Mouse (Mus musculus) kidney, adult 18-20 months (tissue): ENCODE measurements around the gene Hpd.
"Not testable (repeated sequence)": the region's sequence is repeated elsewhere in the genome, so short reads cannot be mapped to it uniquely, and the experiment has no call there.

Experiments
- DNase-seq: peaks from one replicate; pipeline ENCODE4 v3.0.0; 2021

Hpd gene

DNA sequence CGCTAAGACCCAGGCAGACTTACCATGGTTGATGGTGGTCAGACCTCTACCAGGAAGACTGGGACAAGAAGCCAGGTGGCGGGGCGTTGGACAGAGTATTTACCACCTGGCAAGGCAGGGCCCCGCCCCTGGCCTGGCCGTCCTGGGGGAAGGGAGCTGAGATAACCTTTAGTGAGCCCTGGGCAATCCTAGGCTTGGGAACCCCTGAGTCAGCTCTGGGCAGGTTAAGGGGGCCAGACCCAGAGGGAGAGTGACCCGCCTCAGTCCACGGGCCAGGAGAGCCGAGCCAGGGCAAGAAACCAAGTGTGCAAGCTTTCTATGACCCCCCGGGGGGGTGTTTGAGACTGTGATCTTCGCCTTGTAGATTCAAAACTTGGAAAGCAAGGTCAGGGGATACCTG is at the start of gene Hpd:
TSS of gene Hpd (minus strand) at position 77 of the 400 bp plus-strand sequence.
- peak; percentile 63 for DNase-seq

DNA sequence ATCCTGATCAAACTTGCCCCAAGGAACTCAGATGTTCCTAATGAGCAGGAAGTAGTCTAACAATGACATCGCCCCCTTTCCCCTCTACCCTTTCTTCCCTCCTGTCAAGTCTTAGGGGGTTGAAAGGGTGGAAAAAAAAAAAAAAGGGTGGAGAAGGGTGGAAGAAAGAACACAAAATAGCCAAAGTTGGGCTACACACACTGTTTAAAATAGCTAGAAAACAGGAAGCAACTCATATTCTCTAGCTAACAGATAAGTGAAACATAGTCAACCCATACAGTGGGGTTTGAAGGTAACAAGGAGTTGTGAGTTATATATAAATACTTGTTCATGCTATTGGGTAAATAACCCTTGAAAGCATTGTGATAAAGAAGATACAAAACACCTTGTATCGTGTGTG is 49.7 kb upstream of the Hpd start:
- DNase-seq, result no peak

DNA sequence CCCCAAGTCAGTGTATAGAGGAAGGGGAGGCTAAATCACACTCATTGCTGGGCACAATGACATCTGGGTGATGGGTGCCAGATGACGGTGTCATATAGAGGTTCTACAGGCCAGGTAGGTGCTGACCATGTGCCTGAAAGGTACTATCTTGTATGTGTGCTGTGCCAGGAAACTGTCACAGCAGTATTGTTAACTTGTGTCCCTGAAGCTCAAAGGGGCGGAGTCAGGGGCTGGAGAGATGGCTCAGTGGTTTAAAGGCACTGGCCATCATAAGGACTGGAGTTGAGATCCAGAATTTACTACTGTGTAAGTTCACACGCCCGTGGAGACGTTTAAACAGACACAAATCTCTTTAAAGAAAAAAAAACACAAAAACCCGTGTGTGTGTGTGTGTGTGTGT is 46.8 kb upstream of the Hpd start:
- no peak for DNase-seq

DNA sequence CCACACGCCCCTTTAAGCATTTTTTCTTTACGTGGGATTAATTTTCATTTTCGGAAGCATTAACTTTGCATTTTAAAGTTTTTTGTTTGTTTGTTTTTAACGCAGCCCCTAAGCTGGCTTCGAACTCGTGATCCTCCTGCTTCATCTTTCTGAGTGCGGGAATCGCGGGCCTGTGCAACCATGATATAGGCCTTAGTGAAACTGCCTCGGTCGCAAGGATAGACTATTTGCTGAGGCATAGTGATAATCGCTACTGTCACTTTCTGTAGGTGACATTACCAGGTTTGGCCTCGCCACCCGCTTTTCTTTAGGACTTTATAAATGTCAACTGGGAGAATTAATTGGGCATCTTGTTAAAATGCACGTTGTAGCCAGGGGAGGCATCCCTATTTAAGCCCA is 46.0 kb upstream of the Hpd start:
- DNase-seq, result no peak

DNA sequence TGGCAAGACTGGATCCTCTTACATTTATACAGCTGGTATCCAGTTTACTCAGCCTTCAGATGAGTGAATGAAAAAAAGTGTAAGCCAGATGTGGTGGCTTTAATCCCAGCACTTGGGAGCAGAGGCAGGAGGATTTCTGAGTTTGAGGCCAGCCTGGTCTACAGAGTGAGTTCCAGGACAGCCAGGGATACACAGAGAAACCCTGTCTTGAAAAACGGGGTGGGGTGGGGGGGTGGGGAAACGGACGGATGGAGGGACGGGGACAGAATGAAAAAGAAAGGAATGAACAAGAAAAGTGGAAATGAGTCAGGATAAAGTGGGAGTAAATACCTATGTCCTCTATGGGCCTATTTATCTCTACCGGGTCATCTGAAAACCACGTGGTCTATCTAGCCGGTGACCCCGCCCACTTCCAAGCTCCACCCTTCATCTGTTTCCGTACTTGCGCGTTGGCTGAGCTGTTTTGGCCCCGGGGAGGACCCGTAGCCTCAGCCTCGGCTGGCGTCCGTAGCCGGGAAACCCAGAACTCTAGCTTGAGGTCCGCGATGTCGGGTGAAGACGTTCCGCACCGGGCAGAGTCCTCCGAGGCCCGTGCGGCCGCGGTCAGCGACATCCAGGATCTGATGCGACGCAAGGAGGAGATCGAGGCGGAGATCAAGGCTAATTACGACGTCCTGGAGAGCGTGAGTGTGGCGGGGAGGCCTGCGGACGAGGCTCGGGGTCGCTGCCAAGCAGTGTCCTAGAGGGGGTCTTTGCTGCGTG is 45.4 kb upstream of the Hpd start:
- peak; percentile 96 for DNase-seq

DNA sequence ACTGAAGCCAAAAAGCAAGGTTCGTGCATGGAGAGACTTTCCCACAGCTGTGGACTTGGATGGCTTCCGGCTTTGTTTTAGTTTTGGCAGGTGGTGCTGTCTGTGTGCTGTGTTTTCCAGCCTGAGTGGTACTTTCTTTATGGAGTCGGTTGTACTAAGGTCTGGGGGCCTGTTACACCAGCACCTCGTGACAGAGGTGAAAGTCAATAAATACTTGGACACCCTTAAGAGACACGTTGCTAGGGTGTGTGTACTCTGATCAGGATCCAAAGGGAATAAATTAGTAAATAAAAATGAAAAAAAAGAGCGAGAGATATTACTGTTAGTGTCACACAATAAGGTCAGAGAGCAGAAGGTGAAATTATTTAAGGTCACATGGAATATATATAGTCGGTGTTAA is 44.3 kb upstream of the Hpd start:
- DNase-seq, result no peak

DNA sequence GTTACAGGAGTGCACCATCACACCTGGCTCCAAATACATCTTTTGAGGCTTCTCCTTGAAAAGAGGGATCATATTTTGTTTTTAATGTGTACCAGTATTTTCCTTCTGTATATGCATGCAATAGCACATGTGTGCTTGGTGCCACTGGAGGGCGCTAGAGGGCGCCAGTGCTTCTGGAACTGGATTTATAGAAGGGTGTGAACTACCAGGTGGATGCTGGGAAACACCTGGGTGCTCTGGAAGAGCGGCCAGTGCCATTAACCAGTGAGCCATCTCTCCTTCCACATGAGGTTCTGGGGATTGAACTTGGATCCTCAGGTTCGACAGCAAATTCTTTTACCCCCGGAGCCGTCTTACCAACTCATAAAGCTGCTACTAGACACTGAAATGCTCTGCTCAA is 41.3 kb upstream of the Hpd start:
- not testable (repeated sequence) for DNase-seq

DNA sequence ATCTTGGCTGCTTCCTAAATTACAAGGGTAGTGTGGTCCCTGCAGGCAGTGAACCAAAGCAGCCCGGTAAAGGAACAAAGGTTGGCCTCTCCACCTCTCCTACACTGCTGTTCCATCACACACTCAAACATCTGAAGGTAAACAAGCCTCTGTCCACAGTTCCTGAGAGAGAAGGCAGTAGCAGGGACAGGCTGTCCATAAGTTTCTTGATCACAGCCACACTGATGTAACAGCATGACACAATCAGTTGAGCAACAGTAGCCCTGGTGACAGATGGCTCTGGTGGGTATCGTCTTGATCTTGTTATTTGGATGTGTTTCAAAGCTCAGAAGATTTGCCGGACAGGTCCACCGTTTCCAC is 40.5 kb upstream of the Hpd start:
- DNase-seq, result peak; percentile 66

DNA sequence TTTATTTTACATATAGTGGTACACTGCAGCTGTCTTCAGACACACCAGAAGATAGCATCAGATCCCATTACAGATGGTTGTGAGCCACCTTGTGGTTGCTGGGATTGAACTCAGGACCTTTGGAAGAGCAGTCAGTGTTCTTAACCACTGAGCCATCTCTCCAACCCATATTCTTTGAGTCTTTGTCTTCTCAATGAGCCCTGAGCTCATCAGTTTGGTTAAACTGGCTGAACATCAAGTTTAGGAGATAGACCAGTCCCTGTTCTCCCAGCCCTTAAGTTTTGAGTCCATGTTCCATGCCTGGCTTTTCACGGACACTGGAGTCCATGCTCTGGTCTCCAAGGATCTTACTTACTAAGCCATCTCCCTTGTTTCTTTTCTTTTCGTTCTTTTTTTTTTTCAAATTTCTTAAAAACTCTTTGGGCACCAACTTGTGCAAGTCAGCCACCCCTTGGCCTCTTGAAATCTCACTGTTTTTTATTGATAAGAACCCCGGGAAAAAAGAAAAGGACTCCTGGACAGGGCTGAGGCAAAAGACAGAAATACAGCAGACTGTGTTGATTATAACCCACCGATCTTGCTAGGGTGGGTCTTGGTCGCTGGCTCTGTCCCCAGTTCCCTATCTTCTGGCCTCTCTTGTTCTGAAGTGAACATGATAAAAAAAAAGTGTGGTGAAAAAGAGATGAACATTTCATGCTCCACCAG is 40.0 kb upstream of the Hpd start:
- not testable (repeated sequence) for DNase-seq

DNA sequence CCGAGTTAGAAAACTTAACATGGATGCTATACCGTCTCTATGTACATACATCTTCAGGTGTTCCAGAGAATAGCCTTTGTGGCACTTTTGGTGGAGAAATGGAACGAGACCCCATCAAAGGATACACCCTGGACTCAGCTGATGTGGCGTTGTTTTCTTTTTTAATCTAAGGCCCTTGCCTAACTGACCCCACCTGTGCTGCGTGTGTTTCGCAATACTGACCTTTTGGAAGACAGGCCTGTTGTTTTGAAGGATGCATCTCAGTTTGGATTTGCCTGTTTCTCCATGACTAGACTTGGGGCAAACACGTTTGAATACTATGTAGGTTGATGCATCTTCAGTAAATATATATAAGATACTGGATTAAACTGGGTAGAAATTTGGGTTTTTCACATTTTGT is 21.1 kb upstream of the Hpd start:
- DNase-seq, result not testable (repeated sequence)

DNA sequence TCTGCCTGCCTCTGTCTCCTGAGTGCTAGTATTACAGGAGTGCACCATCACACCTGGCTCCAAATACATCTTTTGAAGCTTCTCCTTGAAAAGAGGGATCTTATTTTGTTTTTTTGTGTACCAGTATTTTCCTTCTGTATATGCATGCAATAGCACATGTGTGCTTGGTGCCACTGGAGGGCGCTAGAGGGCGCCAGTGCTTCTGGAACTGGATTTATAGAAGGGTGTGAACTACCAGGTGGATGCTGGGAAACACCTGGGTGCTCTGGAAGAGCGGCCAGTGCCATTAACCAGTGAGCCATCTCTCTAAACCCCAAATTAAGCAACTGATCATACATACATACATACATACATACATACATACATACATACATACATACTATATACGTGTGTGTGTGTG is 20.2 kb upstream of the Hpd start:
- not testable (repeated sequence) for DNase-seq

DNA sequence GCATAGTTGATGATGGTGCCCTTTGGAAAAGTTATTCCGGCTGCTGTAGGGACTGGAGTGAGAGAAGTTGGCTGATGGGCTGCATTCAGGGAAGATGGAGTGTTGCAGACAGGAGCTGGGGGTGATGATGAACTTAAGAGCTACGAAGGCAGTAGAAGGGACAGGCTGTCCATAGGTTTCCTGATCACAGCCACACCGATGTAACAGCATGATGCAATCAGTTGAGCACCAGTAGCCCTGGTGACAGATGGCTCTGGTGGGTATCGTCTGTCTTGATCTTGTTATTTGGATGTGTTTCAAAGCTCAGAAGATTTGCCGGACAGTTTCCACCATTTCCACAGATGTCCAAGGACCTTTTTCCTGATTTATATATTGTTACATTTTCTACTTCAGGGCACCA is 19.5 kb upstream of the Hpd start:
- DNase-seq, result no peak

DNA sequence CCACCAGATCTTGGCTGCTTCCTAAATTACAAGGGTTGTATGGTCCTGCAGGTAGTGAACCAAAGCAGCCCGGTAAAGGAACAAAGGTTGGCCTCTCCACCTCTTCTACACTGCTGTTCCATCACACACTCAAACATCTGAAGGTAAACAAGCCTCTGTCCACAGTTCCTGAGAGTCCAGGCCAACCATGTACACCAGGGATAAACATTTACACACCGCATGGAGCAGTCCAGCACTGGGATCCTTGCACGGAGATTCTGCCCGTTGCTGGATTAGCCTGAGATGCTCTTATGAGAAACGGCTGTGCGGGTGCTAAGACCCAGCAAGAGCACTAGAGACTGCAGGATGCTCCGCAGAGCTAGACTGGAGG is 19.0 kb upstream of the Hpd start:
- DNase-seq, result peak; percentile 57

DNA sequence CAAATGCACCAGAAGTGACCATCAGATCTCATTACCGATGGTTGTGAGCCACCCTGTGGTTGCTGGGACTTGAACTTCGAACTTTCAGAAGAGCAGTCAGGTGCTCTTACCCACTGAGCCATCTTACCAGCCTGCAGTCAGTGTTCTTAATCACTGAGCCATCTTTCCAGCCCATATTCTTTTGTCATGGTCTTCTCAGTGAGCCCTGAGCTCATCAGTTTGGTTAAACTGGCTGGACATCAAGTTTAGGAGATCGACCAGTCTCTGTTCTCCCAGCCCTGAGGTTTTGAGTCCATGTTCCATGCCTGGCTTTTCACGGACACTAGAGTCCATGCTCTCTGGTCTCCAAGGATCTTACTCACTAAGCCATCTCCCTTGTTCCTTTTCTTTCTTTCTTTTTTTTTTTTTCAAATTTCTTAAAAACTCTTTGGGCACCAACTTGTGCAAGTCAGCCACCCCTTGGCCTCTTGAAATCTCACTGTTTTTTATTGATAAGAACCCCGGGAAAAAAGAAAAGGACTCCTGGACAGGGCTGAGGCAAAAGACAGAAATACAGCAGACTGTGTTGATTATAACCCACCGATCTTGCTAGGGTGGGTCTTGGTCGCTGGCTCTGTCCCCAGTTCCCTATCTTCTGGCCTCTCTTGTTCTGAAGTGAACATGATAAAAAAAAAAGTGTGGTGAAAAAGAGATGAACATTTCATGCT is 18.4 kb upstream of the Hpd start:
- DNase-seq, result not testable (repeated sequence)

DNA sequence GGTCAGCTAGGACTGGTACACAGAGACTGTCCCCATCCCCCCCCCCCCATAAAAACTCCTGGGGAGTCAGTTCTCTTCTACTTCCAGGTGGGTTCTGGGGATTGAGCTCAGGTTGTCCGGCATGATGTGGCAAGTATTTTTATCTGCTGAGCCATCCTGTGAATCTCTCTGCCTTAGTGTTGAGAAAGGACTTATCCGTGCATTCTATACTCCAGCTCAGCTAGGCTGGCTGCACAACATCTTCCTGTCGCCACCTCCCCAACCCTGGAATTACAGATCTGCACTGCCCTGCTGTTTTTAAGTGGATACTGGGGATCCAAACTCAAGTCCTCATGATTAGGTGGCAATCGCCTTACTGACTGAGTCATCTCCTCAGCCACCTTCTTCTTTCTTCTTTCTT is 16.0 kb upstream of the Hpd start:
- DNase-seq, result no peak

DNA sequence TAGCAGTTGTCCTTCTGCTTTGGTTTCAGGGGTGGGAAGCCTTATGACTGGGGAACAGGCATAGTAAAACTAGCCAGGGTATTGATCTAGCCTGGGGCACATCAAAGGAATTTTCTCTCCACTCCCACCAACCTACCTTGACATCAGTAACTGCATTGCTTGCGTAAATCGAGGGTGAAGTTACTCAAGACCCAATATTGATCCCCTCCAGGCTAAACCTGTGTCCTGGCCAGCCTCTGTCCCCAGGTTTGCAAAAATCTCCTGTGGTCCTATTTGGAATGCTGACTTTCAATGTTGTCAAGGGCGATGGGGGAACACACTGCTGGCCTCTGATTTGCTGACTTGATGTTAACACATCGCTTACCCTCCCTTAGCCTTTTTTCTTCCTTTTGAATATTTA is 14.2 kb upstream of the Hpd start:
- no peak for DNase-seq

DNA sequence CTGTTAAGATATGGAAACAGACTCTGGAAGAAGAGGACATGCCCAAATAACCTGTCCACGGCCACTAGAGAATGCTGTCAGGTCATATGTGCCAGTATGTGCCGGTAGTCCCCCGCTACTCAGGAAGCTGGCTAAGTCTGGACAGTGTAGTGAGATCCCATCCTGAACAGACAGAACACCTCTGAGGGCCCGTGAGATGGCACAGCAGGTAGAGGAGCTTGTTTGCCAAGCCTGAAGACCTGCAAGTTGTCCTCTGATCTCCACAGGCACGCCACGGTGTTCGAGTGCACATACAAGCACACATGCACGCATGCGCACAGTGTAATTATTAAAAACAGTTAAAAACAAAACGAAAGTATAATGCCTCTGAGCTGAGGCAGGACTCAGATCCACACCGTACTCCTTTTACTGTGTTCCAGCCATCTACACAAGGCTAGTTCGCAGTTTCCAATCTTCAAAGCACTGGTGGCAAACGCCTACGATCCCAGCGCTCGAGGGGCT is 13.0 kb upstream of the Hpd start:
- no peak for DNase-seq

DNA sequence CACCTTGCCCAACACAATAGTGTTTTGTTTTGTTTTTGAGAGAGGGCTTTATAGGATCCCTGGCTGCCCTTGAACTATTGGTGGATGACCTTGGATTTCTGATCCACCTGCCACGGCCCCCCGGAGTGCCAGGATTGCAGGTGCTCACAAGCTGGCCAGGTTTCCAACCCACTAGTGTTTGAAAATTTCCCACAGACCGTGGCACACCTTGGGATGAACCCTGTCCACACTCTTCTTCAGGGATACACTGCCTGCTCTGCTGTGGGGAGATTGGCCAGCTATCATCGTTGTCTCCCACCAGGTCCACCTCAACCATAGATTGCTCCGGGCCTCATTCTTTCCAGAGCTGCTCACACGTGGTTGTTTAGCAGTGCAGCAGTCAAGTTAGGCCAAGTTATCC is 12.3 kb upstream of the Hpd start:
- DNase-seq, result no peak

DNA sequence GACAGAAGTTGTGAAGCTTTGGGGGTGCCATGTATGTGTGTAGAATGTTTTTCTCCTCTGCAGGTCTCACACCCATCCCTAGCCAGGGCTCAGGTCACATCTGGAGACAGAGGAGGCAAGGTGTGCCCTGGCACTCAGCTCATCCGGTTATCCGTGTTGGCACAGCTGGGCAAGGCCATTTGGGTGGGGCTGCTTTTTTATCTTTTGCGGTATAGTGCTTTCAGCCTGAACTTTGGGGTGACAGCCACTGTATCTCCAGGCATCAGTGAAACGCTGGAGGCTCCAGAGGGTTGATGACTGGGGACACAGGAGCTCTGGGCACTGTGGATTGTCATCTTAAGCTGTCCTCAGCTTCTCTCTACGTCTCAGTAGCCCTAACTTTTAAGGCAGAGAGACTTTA is 10.9 kb upstream of the Hpd start:
- no peak for DNase-seq

DNA sequence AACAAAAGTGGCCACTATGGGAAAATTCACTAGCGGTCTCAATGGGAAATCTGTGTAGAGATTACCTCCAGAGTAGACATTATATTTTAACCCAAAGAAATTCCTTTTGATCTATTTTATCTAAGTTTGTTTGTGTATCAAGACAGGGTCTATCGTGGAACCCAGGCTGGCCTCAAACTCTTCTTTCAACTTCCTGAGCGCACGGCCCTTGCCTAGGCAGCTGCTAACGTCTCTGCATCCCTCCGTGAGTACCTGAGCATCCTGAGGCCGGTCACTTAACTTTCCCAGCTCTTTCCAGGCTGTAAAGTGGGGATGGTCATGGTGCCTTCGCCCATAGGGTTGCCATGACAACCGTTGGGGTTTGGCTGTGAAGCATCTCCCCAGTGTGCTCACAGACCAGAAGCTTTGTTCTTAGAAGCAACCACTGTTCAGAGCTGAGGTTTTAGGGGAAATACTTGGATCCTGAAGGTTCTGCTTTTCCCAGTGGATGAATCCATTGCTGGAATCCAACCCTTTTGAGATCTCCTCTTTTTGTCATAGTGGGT is 10.2 kb upstream of the Hpd start:
- no peak for DNase-seq

DNA sequence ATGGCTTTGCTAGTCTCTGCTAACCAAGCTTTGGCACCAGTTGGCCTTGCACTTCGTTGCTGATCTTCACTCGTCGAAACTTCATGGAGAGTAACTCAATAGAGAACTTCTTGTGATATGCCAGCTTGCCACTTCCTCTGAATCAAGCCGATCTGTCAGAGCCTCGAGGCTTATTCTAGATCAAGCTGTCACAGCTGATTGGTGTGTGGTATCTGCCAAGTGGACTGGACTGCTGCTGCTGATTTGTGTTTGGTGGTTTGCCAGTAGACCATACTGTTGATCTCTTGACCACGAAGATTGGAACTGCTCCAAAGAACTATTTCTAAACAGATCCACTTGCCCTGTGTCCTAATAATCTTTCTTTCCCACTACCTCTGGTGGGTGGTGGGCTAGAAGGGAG is 8.9 kb upstream of the Hpd start:
- peak; percentile 31 for DNase-seq

DNA sequence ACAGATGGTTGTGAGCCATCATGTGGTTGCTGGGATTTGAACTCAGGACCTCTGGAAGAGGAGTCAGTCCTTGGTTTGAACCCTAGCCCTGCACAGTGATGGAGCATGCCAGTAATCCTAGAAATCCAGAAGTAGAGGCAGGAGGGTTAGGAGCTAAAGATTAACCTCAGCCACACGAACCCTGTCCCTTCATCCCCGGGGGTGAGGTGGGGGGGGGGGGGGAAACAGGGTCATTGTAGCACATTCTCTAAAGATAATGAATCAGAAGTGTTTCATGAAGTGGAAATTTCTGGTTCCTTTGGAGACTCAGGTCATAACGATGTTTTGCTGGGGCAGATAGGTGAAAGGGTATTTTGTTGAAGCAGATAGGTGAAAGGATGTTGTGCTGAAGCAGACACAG is 8.4 kb upstream of the Hpd start:
- no peak for DNase-seq

DNA sequence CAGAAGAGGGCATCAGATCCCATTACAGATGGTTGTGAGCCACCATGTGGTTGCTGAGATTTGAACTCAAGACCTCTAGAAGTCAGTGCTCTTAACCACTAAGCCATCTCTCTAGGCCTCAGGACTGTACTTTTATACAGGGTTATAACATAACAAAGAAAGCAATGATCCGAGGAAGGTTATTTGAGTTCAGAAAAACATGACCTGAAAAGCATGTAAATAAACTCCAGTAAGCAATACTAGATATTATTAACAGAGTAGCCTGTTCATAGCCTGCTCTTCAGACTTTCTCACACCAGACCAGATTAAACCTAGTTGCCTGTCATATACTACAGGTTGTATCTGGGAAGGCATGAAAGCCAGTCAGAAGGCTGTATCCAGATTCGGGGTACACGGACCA is 4.8 kb upstream of the Hpd start:
- no peak for DNase-seq

DNA sequence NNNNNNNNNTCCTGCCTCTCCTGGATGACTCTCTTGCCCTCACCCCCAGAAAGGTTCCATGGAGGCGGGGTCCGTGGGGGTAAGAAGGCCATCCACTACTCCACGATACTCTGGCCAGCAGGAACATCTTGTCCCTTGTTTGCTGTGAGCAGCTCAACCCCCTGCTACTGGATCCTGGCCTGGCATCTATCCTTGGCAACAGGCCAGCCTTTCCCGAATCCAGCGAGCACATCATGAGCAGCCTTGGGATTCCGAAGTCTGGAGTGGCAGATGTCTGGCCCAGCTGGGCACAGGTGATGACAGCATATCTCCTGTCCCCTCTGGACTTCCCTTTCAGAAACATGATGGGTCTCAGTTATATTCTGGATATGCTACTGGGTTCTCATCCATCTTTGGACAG is 3.4 kb upstream of the Hpd start:
- DNase-seq, result peak; percentile 67
